Mouse (Mus musculus): Measurements from ENCODE around the gene Phactr3.

GRCm38 (mm10) chr2:178272350-178272749 is 153.6 kb downstream of the Phactr3 start:
- TF ChIP-seq CTCF (IDR thresholded peaks at IDR 0.05; ENCODE audit: insufficient read depth, low read depth, low read length) (no peak), POLR2A (IDR thresholded peaks at IDR 0.05; ENCODE audit: insufficient read depth, low read depth, low read length) (no peak)

Measured in olfactory bulb, adult 2 months (tissue).